Mouse (Mus musculus) ES-E14 (cell line): ENCODE data around the gene Phka1. TPM values are rescaled to one million over a fixed set of nuclear protein-coding genes. Genes with fewer than 3 reads are reported as not detected.
A peak's percentile ranks its signal among the peaks of the same experiment; 100 is the strongest.

ENCODE experiments used
- DNase-seq: peaks from one replicate; pipeline ENCODE4 v3.0.0-alpha.2; 2013; ENCODE audit warnings: low read depth, low spot score
- H3K27ac ChIP-seq: 2 replicates; pipeline ENCODE4 v1.5.1; 2012; ENCODE audit warnings: low read depth, mild to moderate bottlenecking, low read length, moderate library complexity, mixed read lengths; ENCODE audit not compliant: poor library complexity, insufficient read depth, severe bottlenecking
- H3K36me3 ChIP-seq: 2 replicates; pipeline ENCODE4 v1.6.1; 2012; ENCODE audit warnings: mild to moderate bottlenecking, low read length, moderate library complexity, mixed read lengths; ENCODE audit not compliant: control insufficient read depth, poor library complexity, insufficient read depth, severe bottlenecking
- H3K4me1 ChIP-seq, 2 experiments: fragments of 150-350 bp in 1 of 2; sonication (generic) in 1 of 2; 2 replicates each; pipeline ENCODE4 v1.6.1; 2012; ENCODE audit warnings: low read length in 2 of 2, mild to moderate bottlenecking in 1 of 2, mixed read lengths in 1 of 2; ENCODE audit not compliant: control insufficient read depth in 2 of 2, insufficient read depth in 2 of 2, poor library complexity in 1 of 2
- H3K4me3 ChIP-seq, 2 experiments: fragments of 150-350 bp in 1 of 2; sonication (generic) in 1 of 2; 2 replicates each; pipeline ENCODE4 v1.5.1; 2012; ENCODE audit warnings: low read length in 2 of 2, low read depth in 1 of 2, mild to moderate bottlenecking in 1 of 2, mixed read lengths in 1 of 2; ENCODE audit not compliant: insufficient read depth in 1 of 2, poor library complexity in 1 of 2, severe bottlenecking in 1 of 2
- H3K9ac ChIP-seq: 2 replicates; pipeline ENCODE4 v1.6.1; 2012; ENCODE audit warnings: low read depth, mild to moderate bottlenecking, low read length, mixed read lengths; ENCODE audit not compliant: poor library complexity, insufficient read depth, severe bottlenecking
- H3K9me3 ChIP-seq: fragments of 150-350 bp; sonication (generic); 2 replicates; pipeline ENCODE4 v1.6.1; 2012; ENCODE audit warnings: low read depth, mild to moderate bottlenecking, low read length; ENCODE audit not compliant: control insufficient read depth, insufficient read depth
- CHD2 ChIP-seq: IDR thresholded peaks from 2 replicates; pipeline ENCODE4 v1.6.1; 2014; ENCODE audit warnings: mild to moderate bottlenecking, low read depth, low read length, inconsistent platforms
- HCFC1 ChIP-seq: IDR thresholded peaks from 2 replicates; pipeline ENCODE4 v1.6.1; 2012; ENCODE audit warnings: low read length, inconsistent platforms, borderline replicate concordance; ENCODE audit not compliant: insufficient read depth
- MAFK ChIP-seq: IDR thresholded peaks from 2 replicates; pipeline ENCODE4 v1.6.1; 2014; ENCODE audit warnings: mild to moderate bottlenecking, low read depth, low read length, inconsistent platforms; ENCODE audit not compliant: insufficient read depth
- ZC3H11A ChIP-seq: IDR thresholded peaks from 2 replicates; pipeline ENCODE4 v1.6.1; 2012; ENCODE audit warnings: low read depth, mild to moderate bottlenecking, inconsistent platforms, low read length, borderline replicate concordance
- ZNF384 ChIP-seq: IDR thresholded peaks from 2 replicates; pipeline ENCODE4 v1.6.1; 2012; ENCODE audit warnings: low read depth, low read length, inconsistent platforms
- in situ Hi-C, 2 experiments: fragments of 600-800 bp; cut with MboI; formaldehyde crosslinking; loops; one replicate each; pipeline ENCODE4 v1.15.1; 2025; ENCODE audit warnings: low sequenced_read_pairs in 2 of 2, inconsistent platforms in 1 of 2; ENCODE audit not compliant: unreplicated experiment in 2 of 2
- total RNA-seq: library from RNA; depleted of rRNA; stranded (reverse); fragments of 300-350 nt; gene quantifications from 2 replicates; pipeline ENCODE4 v1.2.3, GENCODE M21; 2012

The Phka1 gene
- total RNA-seq, 1 experiment = 5.9 TPM

DNA sequence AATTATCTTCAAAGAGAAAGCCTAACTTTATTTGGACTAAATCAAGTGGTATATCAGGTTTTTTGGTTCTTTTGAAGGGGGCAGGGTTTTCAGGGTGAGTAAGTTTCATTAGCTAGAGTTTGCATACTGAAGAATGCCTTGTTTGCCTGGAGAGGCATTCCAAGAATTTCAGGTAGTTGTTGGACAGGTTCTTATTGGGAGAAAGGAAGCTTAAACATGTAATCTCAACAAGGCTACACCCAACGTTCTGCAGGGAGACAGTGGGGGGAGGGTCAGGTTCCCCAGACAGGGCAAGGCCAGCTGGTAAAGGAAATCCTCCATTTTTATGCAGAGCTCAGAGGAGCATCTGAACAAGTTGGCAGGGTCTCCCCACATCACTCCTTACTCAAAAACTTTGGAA lies 72.9 kb downstream of the Phka1 start:
- Histone ChIP-seq H3K9me3 (no peaks in the 10 kb centered on the region), H3K9ac (no peak overlapping the region), H3K4me3 (no peak overlapping the region), H3K36me3 (no peaks in the 10 kb centered on the region), H3K4me1 (no peaks in the 10 kb centered on the region), H3K27ac (no peak overlapping the region; the same call in 1 of the 2 replicates)
- in situ Hi-C loops = no loop called here
- no peak for DNase-seq
- TF ChIP-seq CHD2 (no peak), ZNF384 (no peak), MAFK (no peak), HCFC1 (no peak), ZC3H11A (no peak)

- H3K9ac ChIP-seq = no peak overlapping the region
- H3K36me3 ChIP-seq = no peaks in the 10 kb centered on the region
- no peak overlapping the region for H3K27ac ChIP-seq
- no peak for TF ChIP-seq CHD2
- TF ChIP-seq ZNF384 = no peak
- no peak for TF ChIP-seq HCFC1
- no peak for TF ChIP-seq MAFK
- TF ChIP-seq ZC3H11A = no peak
- H3K9me3 ChIP-seq = no peaks in the 10 kb centered on the region
- H3K4me3 ChIP-seq = no peak overlapping the region
- DNase-seq = no peak
- in situ Hi-C loops = no loop called here
- no peaks in the 10 kb centered on the region for H3K4me1 ChIP-seq
These were observed 87.1 kb downstream of the Phka1 start for GRCm38 (mm10) chrX:102556906-102557305.

DNA sequence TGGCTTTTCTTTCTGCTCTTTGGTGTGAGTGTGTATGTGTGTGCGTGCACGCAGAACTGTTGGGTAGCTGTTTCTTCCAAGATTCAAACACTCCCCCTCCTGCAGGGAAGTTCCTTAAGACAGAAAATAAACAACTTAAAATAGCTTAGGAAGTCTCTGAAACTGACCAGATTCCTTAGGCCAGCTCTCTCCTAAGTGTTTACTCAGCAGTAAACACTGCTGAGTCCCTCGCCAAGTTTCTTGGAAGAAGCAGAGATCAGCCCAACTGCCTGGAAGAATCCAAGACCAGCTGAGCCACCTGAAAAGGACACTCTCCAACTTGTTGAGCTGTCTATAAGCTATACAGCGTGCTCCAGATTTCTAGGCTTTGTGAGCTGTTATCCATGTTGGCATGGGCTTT lies 134.8 kb downstream of the Phka1 start:
- H3K9me3 ChIP-seq = no peaks in the 10 kb centered on the region
- in situ Hi-C loops = no loop called here
- no peaks in the 10 kb centered on the region for H3K4me1 ChIP-seq
- H3K4me3 ChIP-seq = no peak overlapping the region
- TF ChIP-seq MAFK (no peak), ZNF384 (no peak), HCFC1 (no peak), CHD2 (no peak), ZC3H11A (no peak)
- no peak for DNase-seq
- H3K9ac ChIP-seq = no peak overlapping the region
- H3K36me3 ChIP-seq = no peaks in the 10 kb centered on the region
- H3K27ac ChIP-seq = no peak overlapping the region

DNA sequence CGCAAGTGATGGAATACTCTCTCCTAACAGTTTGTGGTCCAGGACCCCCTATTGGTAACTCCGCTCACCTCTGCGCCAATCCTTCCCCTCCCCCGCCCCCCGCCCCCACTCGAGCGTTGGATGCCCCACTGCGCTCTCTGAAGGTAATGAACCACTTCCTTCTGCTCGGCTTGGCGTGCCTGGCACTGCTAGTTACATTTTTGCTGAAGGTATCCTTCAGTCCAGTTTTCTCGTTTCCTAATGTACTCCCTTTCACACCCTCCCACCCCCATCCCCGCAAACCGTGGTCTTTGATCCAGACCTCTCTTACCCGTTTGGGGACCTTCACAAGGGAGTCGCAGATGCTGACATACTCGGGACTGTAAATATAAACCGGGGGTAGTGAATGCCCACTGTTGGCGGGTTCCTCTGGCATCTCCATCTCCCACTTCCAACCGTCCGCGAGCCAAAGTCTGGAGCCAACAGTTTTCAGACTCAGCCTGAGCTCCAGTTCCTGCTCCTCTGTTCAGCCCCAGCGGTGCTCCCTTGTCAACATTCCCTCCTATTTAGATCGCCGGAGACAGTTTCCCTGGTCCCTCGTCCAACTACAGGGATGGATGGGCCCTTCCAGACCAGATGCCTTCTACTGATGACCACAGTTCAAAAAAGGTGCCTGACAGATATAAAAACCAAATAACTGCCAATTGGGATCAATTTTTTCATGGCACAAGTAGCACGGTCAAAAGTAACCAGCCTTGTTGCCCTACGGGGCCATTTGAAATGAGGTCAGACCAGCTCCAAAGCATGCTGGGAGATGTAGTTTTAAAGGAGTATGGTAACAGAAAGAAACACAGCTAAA lies 139.2 kb downstream of the Phka1 start, which contains the start of gene Hdac8:
Hdac8 (minus strand) TSS at position 716 of the 838 bp plus-strand sequence.
- no peaks in the 10 kb centered on the region for H3K9me3 ChIP-seq
- TF ChIP-seq HCFC1 = peak; percentile 94
- TF ChIP-seq ZNF384 = no peak
- no peak for TF ChIP-seq CHD2
- TF ChIP-seq MAFK = no peak
- TF ChIP-seq ZC3H11A = no peak
- H3K36me3 ChIP-seq = no peaks in the 10 kb centered on the region
- H3K9ac ChIP-seq = peak within 1 kb of the TSS; percentile 76
- no peak within 1 kb of the TSS for H3K27ac ChIP-seq
- peak; percentile 38 for DNase-seq
- no peaks in the 10 kb centered on the region for H3K4me1 ChIP-seq
- H3K4me3 ChIP-seq = peak within 1 kb of the TSS; percentile 68
- in situ Hi-C loops = no loop called here
